Mouse (Mus musculus) layer of hippocampus, adult 9-11 months (tissue): ENCODE measurements around the gene Dlx3.
A peak's percentile ranks its signal among the peaks of the same experiment; 100 is the strongest.

Experiments
- DNase-seq: peaks from one replicate; pipeline ENCODE4 v3.0.0; 2022

The Dlx3 gene

DNA sequence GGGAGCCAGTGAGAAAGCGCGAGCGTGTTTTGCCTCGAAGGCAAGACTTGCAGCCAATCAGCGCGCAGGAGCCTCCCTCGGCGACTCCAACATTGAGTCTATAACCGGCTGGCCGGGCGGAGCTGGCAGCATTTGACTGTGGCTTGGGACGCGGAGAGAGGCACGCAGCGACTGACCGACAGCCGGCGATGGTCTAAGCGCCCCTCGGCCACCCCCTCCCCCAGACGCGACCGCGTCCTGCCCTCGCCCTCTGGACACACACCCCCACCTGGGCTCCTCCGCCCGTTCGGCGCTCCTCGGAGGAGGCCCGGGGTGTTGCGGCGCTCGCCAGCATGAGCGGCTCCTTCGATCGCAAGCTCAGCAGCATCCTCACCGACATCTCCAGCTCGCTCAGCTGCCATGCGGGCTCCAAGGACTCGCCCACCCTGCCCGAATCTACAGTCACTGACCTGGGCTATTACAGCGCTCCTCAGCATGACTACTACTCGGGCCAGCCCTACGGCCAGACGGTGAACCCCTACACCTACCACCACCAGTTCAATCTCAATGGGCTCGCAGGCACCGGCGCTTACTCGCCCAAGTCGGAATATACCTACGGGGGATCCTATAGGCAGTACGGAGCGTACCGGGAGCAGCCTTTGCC, at the start of gene Dlx3:
TSS of gene Dlx3 (plus strand) at position 130 of the 643 bp plus-strand sequence.
- no peak for DNase-seq

DNA sequence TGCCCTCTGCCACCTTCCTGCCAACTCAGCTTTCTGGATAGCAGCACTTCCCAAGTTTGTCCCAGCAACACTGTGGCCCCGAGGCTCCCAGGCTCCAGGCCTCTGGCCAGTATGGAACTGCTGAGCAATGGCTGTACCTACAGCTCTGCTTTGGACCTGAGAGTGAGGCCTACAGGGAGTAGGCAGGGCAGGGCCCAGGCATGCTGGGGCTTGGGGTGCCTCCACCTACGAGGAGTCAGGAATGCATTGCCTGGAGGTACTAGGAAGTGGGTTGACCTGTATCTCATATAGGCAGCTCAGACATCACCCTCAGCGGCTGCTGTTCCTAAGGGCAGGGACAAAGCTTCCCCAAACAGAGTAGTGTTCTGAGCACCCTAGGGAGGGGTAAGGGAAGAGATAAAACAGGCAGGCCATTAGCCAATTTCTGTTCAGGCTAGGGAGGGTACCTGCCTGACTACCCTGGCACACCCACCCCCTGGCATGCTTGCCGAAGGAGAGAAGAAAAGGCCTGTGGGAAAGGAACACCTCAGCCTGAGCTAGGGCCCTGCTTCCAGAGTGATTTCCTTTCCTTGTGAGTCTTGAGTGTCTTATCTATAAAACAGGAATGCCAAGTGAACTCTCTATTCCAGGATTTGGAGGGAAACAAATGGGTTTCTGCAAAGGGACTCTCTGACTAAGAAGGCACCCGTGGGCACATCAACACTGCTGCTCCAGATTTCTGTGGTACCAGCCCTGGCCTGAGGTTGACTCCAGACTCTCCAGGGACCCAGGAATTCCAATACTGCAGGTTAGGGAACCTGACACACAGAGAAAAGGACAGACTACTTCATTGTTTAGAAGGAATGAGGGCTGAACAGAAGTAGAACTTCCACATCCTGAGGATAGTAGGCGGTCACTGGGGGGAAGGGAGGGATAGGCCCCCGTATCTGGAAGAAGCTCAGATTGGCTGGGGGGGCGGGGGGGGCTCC, 49.5 kb upstream of the Dlx3 start:
- DNase-seq = no peak

DNA sequence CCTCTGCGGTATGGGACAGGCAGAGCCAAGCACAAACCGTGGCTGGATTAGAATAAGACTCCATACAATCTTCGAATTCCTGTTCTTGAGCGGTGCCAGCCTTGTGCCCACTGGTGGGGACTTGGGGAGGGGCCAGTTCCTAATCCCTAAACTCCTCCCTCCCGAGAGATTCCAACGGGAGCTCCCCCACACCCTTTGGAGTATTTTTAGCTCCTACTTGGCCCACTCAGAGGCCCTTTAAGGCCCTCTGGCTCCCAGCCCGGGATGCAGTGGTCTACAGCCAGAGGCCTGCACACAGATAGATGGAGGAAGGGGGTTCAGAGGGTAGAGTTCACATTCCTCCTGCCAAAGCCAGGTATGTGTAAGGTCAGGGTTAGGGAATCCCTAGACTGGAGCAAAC, 48.7 kb upstream of the Dlx3 start:
- DNase-seq = no peak

DNA sequence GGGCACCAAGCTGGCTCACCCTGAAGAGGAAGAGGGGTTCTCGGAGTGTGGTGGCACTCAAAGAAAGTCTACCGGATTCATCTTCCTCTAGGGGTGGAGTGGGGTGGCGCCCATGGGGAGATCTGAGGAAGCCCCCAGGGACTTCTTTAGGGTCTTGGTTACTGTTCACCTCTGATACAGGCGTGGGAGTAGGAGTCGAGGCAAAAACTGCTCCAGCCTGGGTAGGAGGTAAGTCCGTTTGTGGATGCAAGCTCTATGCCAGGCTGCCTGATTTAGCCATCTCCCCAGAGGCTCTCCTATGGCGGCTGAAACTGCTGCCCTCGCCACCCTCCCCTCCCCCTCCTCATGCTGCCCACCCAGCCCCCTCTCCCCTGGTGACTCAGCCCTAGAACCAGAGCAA, 47.8 kb upstream of the Dlx3 start:
- DNase-seq = no peak

DNA sequence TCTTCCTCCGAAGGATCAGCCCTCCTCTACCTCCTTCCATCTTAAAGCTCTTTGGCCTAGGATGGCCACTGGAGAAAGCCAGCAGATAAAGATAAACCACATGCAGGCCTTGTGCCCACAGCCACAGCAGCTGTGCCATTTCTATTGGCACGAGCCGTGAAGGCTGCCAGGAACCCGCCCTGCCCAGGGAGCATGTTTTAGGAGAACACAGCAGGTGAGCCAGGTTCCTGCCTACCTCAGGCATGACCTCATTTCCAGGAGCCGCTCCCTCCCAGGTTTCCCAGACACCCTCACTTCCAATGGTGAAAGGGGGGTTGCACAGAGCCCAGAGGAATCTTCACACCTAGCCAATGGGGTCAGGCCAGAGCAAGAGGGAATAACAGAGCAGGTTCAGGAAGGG, 47.1 kb upstream of the Dlx3 start:
- DNase-seq = no peak

DNA sequence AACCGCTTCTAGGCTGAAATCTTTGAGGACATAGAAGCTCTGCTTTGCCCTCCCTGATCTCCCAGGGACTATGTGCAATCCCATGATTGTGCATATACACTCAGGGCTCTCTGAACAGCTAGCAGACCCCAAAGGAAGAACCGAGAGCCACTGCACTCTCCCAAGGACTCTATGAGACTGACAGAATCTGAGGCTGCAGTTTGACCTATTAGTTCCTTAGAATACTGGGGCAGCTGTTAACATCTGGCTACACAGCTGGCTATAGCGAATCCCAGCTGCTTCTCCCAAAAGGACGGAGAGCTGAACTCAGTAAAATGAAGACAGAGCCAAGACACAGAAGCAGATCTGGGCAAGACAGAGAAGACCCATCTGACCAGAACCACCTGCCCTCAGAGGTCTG, 46.1 kb upstream of the Dlx3 start:
- no peak for DNase-seq

DNA sequence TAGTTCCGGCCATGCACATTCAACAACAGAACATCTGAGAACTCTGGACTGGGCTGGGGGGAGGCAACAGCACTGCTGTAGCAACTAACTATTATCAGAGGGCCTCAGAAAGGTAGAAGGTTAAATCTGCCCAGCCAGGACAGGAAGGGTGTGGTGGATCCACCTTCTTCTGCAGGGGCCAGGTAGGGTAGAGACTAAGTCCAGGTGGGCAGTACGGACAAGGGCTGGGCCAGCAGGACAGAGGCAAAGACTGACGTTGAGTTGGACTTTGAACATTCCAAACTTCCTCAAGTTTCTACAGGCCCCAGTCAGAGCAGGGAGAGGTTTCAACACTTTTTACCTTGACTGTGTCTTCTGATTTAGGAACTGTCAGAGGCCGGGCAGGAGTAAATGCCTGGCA, 45.2 kb upstream of the Dlx3 start:
- no peak for DNase-seq

DNA sequence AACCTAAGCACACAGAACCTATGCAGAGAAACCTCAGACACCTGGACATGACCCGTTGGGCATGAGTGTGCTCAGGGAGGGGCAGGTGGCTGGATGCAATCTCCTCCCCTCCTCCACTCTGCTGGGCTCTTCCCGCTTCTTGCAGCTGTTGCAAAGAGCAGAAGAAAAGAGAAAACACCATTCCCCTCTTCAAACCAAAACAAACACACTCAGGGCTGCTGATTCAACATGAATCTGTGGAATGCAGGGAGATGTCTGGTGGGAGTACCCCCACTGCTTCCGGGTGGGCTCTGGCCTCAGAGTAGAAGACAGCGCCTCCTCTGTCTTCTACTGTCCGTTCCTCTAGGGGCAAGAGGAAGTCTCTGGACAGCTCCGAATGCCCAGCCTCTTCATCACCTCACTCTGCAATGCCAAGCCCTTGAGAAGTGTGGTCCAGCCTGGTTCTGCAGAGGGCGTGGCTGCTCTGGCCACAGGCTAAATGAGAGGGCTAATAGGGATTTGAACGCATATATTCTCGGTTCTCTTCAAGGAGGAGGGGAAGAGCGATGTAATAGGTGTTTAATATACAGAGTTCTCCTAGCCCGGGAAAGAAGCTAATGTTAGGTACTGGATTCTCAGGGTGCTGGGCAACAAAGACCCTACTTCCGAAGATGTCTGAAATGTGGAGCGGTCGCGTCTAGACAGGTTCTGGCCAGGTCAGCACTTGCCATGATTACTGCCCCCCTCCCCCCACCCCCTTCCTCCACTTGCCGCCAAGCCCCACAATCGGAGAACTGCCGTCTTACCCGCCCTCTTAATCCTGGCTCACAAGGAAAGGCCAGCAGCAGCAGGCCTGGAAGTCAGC, 44.5 kb upstream of the Dlx3 start:
- DNase-seq = no peak

DNA sequence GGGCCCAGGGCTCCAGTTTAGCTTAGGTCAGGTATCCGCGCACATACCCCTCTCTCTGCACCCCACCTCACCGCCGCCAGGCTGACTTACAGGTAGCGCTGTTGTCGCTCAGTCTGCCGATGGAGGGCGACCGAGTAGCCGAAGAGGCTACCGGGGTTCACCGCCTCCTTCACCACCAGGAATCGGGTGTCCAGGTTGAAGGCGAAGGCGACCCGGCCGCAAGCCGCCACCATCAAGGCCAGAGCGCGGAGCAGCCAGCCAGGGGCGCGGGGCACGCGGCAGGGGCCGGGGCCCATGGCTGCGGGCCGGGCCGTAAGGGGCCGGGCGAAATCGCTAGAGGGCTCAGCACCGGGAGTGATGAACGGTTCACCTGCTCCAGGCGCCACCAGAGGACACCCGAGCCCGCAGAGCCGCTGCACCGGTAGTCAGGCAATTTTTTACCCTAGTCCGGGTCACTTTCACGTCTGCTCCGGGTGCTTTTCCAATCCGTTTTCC, 43.8 kb upstream of the Dlx3 start:
- DNase-seq = peak; percentile 13

DNA sequence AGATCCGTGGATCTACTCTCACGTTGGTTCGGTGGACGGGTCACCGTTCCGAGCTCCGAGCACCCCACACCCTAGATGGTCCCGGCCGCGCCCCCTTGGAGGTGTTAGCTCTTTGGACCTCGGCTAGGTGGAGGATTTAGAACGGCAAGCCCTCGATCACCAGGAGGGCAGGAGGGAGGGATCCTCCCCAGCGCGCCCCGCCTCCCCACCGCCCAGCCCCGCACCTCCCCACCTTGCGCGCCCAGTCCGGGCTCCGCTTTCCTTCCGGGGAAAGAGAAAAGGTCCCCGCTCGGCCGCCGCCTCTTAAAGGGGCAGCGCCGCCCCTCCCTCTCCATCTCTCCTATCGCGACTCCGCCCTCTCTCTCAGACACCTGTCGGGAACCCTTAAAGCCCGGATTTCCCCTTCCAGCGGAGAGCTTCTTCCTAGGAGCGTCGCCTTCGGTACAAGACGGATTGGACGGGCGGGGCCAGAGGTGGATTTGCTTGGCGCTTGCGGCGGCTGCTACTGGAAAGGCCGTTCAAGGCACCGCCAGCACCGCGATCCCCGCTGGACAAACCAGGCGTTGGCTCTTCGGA, 43.3 kb upstream of the Dlx3 start, which contains the start of gene Itga3:
TSS of gene Itga3 (minus strand) at position 266 of the 576 bp plus-strand sequence.
- DNase-seq = peak; percentile 31

DNA sequence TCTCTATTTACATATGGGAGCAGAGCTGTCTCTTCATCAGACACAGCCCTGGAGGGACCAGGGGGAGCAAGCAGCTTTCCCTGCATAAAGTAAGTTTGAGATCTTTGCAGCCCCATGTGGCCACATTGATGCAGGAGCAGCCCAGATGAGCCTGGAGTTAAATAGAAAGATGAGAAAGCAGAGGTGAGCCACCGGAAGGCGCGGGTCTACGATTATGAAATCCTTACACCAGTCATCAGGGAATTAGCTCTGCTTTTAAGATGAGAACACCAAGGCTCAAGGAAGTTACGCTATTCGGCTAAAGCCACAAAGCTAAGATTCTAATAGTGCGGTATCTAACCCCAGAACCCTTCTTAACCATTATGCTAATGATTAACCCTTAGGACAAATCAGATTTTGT, 42.0 kb upstream of the Dlx3 start:
- no peak for DNase-seq

DNA sequence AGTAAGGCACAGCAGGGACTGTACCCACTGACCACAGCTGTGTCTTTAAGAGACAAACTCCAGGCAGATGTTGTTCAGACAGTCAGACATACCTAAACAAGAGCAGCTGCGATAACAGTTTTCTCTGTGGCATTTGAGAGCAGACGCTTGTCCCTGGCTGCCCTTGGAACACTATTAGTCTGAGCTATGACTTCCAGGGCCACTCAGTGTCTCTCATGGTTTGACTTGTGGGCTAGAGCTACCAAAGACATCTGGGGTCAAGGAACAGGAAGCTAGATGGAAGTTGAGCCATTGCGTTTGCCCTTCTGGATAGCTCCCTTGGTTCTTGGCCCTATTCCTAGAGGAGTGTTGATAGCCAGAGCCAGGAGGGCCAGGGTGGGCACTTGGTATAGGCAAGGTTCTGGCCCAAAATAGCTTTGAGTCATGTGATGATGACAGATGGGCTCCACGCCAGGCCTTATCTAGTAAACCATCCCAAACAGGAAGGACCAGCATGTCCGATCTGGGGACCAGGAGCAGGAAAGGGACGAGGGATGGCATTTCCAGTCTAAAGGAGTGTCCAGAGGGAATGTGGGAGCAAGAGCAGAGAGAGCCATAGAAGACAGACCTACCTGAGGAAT, 40.6 kb upstream of the Dlx3 start:
- no peak for DNase-seq

DNA sequence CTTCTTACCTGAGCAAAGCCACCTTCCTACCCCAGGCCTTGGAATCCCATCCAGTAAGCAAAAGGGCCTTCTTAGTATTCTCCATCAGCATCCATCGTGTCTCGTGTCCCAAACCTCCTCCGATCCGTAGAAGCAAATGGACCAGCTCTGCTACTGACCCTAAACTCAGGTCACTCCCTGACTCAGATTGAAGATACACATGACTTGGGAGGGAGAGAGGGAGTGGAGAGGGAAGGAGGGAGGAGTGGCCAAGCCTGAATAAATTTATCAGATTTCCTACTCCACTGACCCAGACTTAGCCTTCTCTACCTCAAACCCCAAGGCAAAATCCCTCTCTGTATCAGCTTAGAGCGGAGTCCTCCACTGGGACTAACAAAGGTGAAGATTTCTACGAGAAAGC, 39.1 kb upstream of the Dlx3 start:
- no peak for DNase-seq

DNA sequence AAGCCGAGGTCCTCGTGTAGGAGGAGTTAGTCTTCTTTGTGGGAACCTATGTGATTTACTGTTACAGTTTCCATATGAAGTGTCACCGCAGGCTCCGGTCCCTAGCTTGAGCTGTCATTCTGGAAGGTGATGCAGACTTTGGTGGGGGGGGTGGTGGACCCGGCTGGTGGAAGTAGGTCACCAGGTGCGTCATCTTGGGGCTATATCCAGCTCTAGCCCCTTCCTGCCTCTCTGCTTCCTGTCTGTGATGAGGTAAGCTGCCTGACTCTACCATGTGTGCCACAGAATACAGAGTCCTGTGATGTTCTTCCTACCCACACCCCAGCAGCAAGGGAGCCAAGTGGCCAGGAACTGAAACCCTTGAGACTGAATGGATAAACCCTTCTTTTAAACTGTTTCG, 37.0 kb upstream of the Dlx3 start:
- no peak for DNase-seq

DNA sequence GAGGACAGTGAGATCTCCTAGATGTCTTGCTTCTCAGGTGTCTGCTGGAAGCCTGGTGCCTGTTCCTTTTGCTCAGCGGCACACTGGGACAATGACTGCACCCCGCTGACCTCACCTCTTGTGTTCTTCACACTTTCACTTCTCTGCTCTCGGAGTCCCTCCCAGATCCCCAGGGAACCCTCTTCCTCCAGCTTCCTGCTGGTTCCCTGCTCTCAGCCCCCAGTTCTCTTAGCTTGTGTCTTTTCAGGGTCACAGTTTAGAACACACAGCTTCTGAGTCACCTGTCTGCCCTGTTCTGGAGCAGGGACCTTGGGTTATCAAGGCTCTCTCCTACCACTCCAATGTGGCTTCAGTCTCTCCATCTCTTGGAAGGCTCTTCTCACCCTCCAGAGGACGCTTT, 35.7 kb upstream of the Dlx3 start:
- no peak for DNase-seq

DNA sequence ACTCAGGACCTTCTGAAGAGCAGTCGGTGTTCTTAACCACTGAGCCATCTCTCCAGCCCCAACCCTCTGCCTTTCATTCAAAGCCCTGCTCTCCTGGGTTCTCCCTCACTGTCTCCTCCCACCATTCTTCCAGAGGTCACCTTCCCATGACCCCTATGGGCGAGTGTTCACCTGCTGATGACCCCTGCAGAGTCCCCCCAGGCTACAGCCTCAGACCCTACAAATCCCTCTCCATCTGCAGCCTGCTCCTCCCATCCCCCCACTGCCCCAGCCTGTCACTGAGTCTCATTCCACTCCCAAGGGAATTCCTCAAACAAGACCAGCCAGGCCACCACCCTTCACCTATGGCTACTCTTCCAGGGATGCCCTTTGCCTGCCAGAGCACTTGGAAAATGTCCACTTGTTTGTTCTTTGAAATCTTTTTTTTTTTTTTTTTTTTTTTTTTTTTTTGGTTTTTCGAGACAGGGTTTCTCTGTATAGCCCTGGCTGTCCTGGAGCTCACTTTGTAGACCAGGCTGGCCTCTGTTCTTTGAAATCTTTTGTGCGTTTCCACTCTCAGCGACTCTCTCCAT, 35.0 kb upstream of the Dlx3 start:
- no peak for DNase-seq

DNA sequence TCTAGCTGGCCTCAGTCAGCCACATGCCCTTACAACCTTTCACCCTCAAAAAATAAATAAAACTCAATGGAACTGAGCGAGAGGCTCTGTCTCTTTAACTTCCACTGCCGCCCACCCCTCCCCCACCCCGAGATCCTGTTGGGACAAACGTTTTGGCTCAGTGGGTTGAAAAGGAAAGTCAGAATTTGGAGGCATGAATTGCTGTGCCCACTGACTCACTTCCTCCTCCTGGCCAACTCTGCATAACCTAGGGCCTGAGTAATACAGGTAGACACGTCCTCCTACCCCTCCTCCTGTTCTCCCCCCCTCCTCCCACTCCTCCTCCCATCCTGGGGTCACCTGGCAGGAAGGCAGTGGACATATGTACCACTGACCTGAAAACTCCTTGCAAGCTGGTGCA, 34.2 kb upstream of the Dlx3 start:
- DNase-seq = no peak

DNA sequence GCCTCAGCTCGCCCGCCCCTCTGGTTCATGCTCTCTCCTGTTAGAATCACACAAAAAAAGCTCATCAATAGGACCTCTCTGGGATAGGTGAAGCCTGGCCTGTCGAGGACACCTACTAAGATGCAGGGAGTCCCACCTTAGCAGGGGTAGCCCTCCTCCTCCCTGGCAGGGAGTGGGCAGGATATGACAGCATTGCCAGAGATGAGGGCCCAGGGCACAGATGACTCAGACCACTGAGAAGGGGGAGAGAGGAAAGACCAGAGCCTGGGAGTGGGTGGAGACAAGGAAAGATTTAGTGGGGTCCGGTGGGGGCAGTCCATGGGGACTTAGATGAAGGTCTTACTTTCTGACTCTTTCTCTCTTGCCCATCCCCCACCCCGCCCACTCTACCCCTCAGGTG, 33.7 kb upstream of the Dlx3 start:
- DNase-seq = no peak

DNA sequence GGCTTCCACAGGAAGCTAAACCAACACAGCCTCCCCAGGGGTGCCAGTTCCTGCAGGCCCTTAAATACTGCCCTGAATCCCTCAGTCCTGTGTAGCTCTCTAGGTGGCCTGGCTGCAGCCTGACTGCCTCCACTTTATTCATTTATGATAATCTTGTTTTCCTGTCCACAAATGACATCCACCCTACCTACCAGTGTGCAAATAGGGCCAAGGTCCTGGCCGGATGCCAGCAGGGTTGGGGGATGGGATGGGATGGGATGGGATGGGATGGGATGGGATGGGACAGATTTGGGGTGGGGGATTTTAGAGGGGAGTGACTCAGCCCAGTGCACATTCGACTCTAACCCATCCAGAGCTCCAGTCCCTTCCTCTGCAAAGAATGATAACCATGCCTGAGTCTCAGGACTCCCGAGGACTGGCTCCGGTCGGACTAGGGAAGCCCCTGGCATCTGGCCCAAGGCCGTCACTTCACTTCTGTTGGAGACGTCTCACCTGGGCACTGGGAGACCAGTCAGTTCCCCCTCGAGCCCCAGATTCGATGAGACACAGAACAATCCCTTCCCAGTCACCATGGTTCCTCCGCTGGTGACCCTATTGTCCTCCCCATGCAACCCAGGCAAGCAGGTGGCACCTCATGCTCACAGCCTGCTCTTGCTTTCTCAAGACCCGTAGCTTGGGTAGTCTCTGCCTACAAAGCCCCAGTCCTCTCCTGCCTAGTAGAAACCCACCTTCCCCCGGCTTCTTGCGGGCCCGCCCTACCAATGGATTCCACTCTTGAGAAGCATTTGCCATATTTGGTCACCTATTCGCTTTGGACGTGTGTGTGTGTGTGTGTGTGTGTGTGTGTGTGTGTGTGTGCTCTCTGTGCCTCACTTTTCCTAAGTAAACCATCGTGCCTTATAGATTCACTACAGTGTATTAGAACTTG, 32.4 kb upstream of the Dlx3 start:
- no peak for DNase-seq

DNA sequence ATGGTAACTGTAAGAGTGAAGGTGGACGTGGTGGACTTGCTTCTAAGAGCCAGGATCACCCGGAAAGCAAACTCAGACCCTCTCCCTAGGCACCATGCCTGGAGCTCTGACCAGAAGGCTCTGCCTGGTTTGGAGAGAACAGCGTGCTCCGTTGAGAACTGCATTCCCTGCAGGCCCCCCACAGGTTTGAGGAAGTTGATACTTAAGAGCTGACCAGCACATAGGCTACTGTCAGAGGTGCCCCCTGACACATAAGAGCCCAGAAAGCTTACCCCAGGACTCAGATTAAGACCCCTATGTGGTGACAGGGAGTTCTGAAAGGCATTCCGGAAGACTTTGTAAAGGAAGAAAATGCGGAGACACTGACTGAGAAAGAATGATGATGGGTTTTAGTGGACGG, 31.6 kb upstream of the Dlx3 start:
- no peak for DNase-seq
